Mouse (Mus musculus): ENCODE data around the gene Gnaq. TPM values are rescaled to one million over a fixed set of nuclear protein-coding genes. Genes with fewer than 3 reads are reported as not detected.
A peak's percentile ranks its signal among the peaks of the same experiment; 100 is the strongest.

Gene Gnaq
- total and polyA plus RNA-seq, 3 experiments = 8.1 to 12.9 (median 8.2) TPM

DNA sequence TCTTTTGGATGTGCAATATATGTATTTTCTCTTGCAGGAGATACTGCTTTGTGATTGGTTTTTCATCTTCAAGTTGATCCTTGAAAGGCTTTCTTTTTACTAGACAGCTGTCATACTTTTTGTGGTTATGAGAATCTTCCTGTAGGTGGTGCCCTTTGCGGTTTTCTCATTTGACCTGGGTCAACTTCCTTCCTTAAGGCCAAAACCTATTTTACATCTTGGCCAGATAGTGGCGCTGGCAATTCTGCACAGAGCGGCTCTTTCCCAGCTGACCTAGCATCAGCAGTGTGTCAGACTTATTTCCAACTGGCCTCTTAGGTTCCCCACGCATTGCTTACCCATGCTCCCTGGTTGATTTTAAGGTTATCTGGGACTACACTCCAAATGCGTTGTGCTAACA, 3.9 kb upstream of the Gnaq start:
- dilution Hi-C loops (cut with MboI; ENCODE audit: extremely low pct_ligation_motif_present, extremely low pct_unique_long_range_greater_than_20kb, low sequenced_read_pairs) (no loop called here), in situ Hi-C loops (cut with MboI; ENCODE audit: low pct_ligation_motif_present, low pct_unique_long_range_greater_than_20kb, low sequenced_read_pairs) (loop anchor here (5.0 kb wide), 1 partner anchor 51 kb away; no protein-coding TSS in a partner anchor)
- no peak overlapping the region for H3K4me2 ChIP-seq (ENCODE audit: insufficient read depth, low read depth, poor library complexity, severe bottlenecking)
- no peaks in the 10 kb centered on the region for H3K79me2 ChIP-seq (replicated peaks; ENCODE audit: control insufficient read depth, extremely low read depth, insufficient read depth, poor library complexity, severe bottlenecking)
- H3K9ac ChIP-seq (ENCODE audit: insufficient read depth, low read depth) = no peak overlapping the region
- H3K27ac ChIP-seq (ENCODE audit: insufficient read depth, low read depth) = no peak overlapping the region
- peaks cover 2% of the 10 kb centered on the region for H3K9me3 ChIP-seq (replicated peaks; ENCODE audit: low read length)
- TF ChIP-seq ELF1 (IDR thresholded peaks at IDR 0.05; ENCODE audit: low read depth, low read length) (peak; percentile 43; the same call in 1 of the 2 replicates), EP300 (IDR thresholded peaks at IDR 0.05; ENCODE audit: low read length) (peak; percentile 49), RCOR1 (conservative IDR thresholded peaks at IDR 0.05; ENCODE audit: low read depth, low read length) (no peak), IRF4 (IDR thresholded peaks at IDR 0.05; ENCODE audit: low read depth, low read length) (0 out of 2 replicates have a peak, but pooled peaks have one; percentile 35), MYC (IDR thresholded peaks at IDR 0.05; ENCODE audit: low read depth, low read length) (0 out of 2 replicates have a peak, but pooled peaks have one; percentile 46), SMC3 (IDR thresholded peaks at IDR 0.05; ENCODE audit: low read depth, low read length) (peak; percentile 58), CTCF (conservative IDR thresholded peaks at IDR 0.05 in 1 of 2, IDR thresholded peaks at IDR 0.05 in 1 of 2; ENCODE audit: low read depth in 2 of 2, low read length in 2 of 2) (peak in 1 of 2 experiments; percentile 87; a peak in 3 of 4 replicates), SIN3A (IDR thresholded peaks at IDR 0.05; ENCODE audit: low read length) (peak; percentile 47; the same call in 1 of the 2 replicates), UBTF (IDR thresholded peaks at IDR 0.05; ENCODE audit: low read depth, low read length) (no peak), NRF1 (IDR thresholded peaks at IDR 0.05; ENCODE audit: low read depth, low read length) (no peak), MXI1 (IDR thresholded peaks at IDR 0.05; ENCODE audit: low read depth, low read length) (no peak), TBP (conservative IDR thresholded peaks at IDR 0.05; ENCODE audit: low read depth, low read length) (no peak), RAD21 (IDR thresholded peaks at IDR 0.05; ENCODE audit: low read depth, low read length) (peak; percentile 61)
- peak; percentile 66 for DNase-seq (ENCODE audit: extremely low read depth)
- H3K36me3 ChIP-seq (replicated peaks in 1 of 2; ENCODE audit: control insufficient read depth in 1 of 2, insufficient read depth in 1 of 2, low read length in 1 of 2) = no peaks in the 10 kb centered on the region
- H3K4me1 ChIP-seq (ENCODE audit: control insufficient read depth in 1 of 2, insufficient read depth in 2 of 2) = peaks cover 2 to 13% of the 10 kb centered on the region in 2 experiments; a peak in 2 of 4 replicates
- no peaks in the 10 kb centered on the region for H3K27me3 ChIP-seq (replicated peaks)
- no peak overlapping the region for H3K4me3 ChIP-seq (replicated peaks in 1 of 3; ENCODE audit: low read depth in 2 of 3, low read length in 2 of 3, poor library complexity in 1 of 3)

DNA sequence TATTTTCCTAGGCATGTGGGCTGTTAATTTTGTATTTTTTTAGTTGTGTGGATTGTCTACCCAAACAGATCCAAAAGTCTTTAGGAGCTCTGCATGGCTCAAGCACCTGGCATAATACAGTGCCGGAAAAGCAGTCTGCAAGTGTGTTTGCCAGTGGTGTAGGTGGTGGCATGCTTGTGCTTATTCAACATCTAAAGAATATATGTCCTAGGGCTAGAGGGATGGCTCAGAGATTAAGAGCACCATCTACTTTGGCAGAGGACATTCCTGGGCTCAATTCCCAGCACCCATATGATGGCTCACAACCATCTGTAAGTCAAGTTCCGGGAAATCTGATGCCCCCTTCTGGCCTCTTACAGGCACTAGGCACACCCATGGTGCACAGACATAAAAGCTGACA, 3.5 kb upstream of the Gnaq start:
- H3K79me2 ChIP-seq (replicated peaks; ENCODE audit: control insufficient read depth, extremely low read depth, insufficient read depth, poor library complexity, severe bottlenecking) = peaks cover 4% of the 10 kb centered on the region; the same call in 1 of the 2 replicates
- peaks cover 2 to 18% of the 10 kb centered on the region in 2 experiments; a peak in 2 of 4 replicates for H3K4me1 ChIP-seq (ENCODE audit: control insufficient read depth in 1 of 2, insufficient read depth in 2 of 2)
- no peak overlapping the region for H3K4me2 ChIP-seq (ENCODE audit: insufficient read depth, low read depth, poor library complexity, severe bottlenecking)
- no peaks in the 10 kb centered on the region for H3K27me3 ChIP-seq (replicated peaks)
- no peaks in the 10 kb centered on the region for H3K36me3 ChIP-seq (replicated peaks in 1 of 2; ENCODE audit: control insufficient read depth in 1 of 2, insufficient read depth in 1 of 2, low read length in 1 of 2)
- H3K9ac ChIP-seq (ENCODE audit: insufficient read depth, low read depth) = no peak overlapping the region
- 0 out of 2 replicates have a peak, but pooled peaks have one; percentile 1 for TF ChIP-seq MYC (IDR thresholded peaks at IDR 0.05; ENCODE audit: low read depth, low read length)
- TF ChIP-seq CHD2 (IDR thresholded peaks at IDR 0.05; ENCODE audit: low read length) = no peak
- dilution Hi-C loops (cut with MboI; ENCODE audit: extremely low pct_ligation_motif_present, extremely low pct_unique_long_range_greater_than_20kb, low sequenced_read_pairs) (no loop called here), in situ Hi-C loops (cut with MboI; ENCODE audit: low pct_ligation_motif_present, low pct_unique_long_range_greater_than_20kb, low sequenced_read_pairs) (loop anchor here (5.0 kb wide), 1 partner anchor 52 kb away; no protein-coding TSS in a partner anchor)
- H3K4me3 ChIP-seq (replicated peaks in 1 of 3; ENCODE audit: low read depth in 2 of 3, low read length in 2 of 3, poor library complexity in 1 of 3) = no peak overlapping the region
- no peak overlapping the region for H3K27ac ChIP-seq (ENCODE audit: insufficient read depth, low read depth)
- H3K9me3 ChIP-seq (replicated peaks; ENCODE audit: low read length) = peaks cover 2% of the 10 kb centered on the region
- no peak for DNase-seq (ENCODE audit: extremely low read depth)

Data from CH12.LX (cell line).